Mouse (Mus musculus) CH12.LX (cell line): ENCODE results near the gene Klk6. TPM values are rescaled to one million over a fixed set of nuclear protein-coding genes. Genes with fewer than 3 reads are reported as not detected.

ENCODE experiments used
- DNase-seq: peaks from one replicate; pipeline ENCODE4 v3.0.0-alpha.2; 2013; ENCODE audit errors: extremely low read depth
- H3K27ac ChIP-seq: 2 replicates; pipeline ENCODE4 v1.5.1; 2012; ENCODE audit warnings: low read depth, mild to moderate bottlenecking, control low read depth, moderate library complexity; ENCODE audit not compliant: insufficient read depth
- H3K27me3 ChIP-seq: replicated peaks from 2 replicates; pipeline ENCODE3; 2012; ENCODE audit warnings: inconsistent platforms
- H3K36me3 ChIP-seq, 2 experiments: replicated peaks in 1 of 2; 2 replicates each; pipeline versions ENCODE3 to v1.6.1; 2012; ENCODE audit warnings: inconsistent platforms in 1 of 2, low read length in 1 of 2, mild to moderate bottlenecking in 1 of 2, mixed read lengths in 1 of 2, moderate library complexity in 1 of 2; ENCODE audit not compliant: control insufficient read depth in 1 of 2, insufficient read depth in 1 of 2
- H3K4me1 ChIP-seq, 2 experiments: 2 replicates each; pipeline ENCODE4 v1.6.1; 2012; ENCODE audit warnings: inconsistent platforms in 1 of 2, moderate library complexity in 1 of 2; ENCODE audit not compliant: insufficient read depth in 2 of 2, control insufficient read depth in 1 of 2
- H3K4me2 ChIP-seq: 2 replicates; pipeline ENCODE4 v1.6.1; 2012; ENCODE audit warnings: low read depth, mild to moderate bottlenecking, control low read depth; ENCODE audit not compliant: poor library complexity, insufficient read depth, severe bottlenecking
- H3K4me3 ChIP-seq, 3 experiments: fragments of 150-350 bp in 1 of 3; sonication (generic) in 1 of 3; replicated peaks in 1 of 3; 2 replicates each; pipeline versions ENCODE3 to v1.5.1; 2011 to 2012; ENCODE audit warnings: low read depth in 2 of 3, low read length in 2 of 3, mild to moderate bottlenecking in 2 of 3, moderate library complexity in 2 of 3, control low read depth in 1 of 3, improper control_type of control experiment in 1 of 3, inconsistent platforms in 1 of 3, mixed read lengths in 1 of 3; ENCODE audit not compliant: poor library complexity in 1 of 3
- H3K79me2 ChIP-seq: replicated peaks from 2 replicates; pipeline ENCODE4 v1.6.1; 2012; ENCODE audit warnings: mild to moderate bottlenecking, moderate library complexity; ENCODE audit not compliant: control insufficient read depth, poor library complexity, insufficient read depth, severe bottlenecking; ENCODE audit errors: extremely low read depth
- H3K9ac ChIP-seq: 2 replicates; pipeline ENCODE4 v1.6.1; 2012; ENCODE audit warnings: low read depth, mild to moderate bottlenecking, control low read depth, moderate library complexity; ENCODE audit not compliant: insufficient read depth
- H3K9me3 ChIP-seq: replicated peaks from 2 replicates; pipeline ENCODE3; 2012; ENCODE audit warnings: low read length, inconsistent platforms, mixed read lengths
- BHLHE40 ChIP-seq: IDR thresholded peaks from 2 replicates; pipeline ENCODE4 v1.6.1; 2011; ENCODE audit warnings: mild to moderate bottlenecking, low read depth, low read length, improper control_type of control experiment
- CHD1 ChIP-seq: IDR thresholded peaks from 2 replicates; pipeline ENCODE4 v1.6.1; 2012; ENCODE audit warnings: low read depth, low read length, improper control_type of control experiment, inconsistent platforms
- CHD2 ChIP-seq: IDR thresholded peaks from 2 replicates; pipeline ENCODE4 v1.6.1; 2011; ENCODE audit warnings: low read length, improper control_type of control experiment
- EP300 ChIP-seq: IDR thresholded peaks from 2 replicates; pipeline ENCODE4 v1.6.1; 2011; ENCODE audit warnings: low read length, improper control_type of control experiment
- ETS1 ChIP-seq: conservative IDR thresholded peaks from 2 replicates; pipeline ENCODE4 v1.6.1; 2012; ENCODE audit warnings: low read depth, mild to moderate bottlenecking, inconsistent platforms, low read length, improper control_type of control experiment, moderate library complexity
- GABPA ChIP-seq: IDR thresholded peaks from 2 replicates; pipeline ENCODE4 v1.6.1; 2012; ENCODE audit warnings: low read depth, low read length, improper control_type of control experiment, inconsistent platforms; ENCODE audit not compliant: insufficient replicate concordance
- HCFC1 ChIP-seq: IDR thresholded peaks from 2 replicates; pipeline ENCODE4 v1.6.1; 2012; ENCODE audit warnings: low read depth, mild to moderate bottlenecking, inconsistent platforms, low read length, improper control_type of control experiment
- IRF4 ChIP-seq: IDR thresholded peaks from 2 replicates; pipeline ENCODE4 v1.6.1; 2014; ENCODE audit warnings: low read depth, mild to moderate bottlenecking, inconsistent platforms, low read length, improper control_type of control experiment
- JUN ChIP-seq: IDR thresholded peaks from 2 replicates; pipeline ENCODE4 v1.6.1; 2011; ENCODE audit warnings: low read depth, mild to moderate bottlenecking, low read length, improper control_type of control experiment, moderate library complexity; ENCODE audit not compliant: insufficient read depth
- MAX ChIP-seq: IDR thresholded peaks from 2 replicates; pipeline ENCODE4 v1.6.1; 2011; ENCODE audit warnings: low read length, improper control_type of control experiment
- MAZ ChIP-seq: IDR thresholded peaks from 2 replicates; pipeline ENCODE4 v1.6.1; 2012; ENCODE audit warnings: low read depth, mild to moderate bottlenecking, inconsistent platforms, low read length, improper control_type of control experiment, moderate library complexity
- MEF2A ChIP-seq: IDR thresholded peaks from 2 replicates; pipeline ENCODE4 v1.6.1; 2014; ENCODE audit warnings: low read depth, mild to moderate bottlenecking, inconsistent platforms, low read length, improper control_type of control experiment, borderline replicate concordance
- MXI1 ChIP-seq: IDR thresholded peaks from 2 replicates; pipeline ENCODE4 v1.6.1; 2011; ENCODE audit warnings: mild to moderate bottlenecking, low read depth, low read length, improper control_type of control experiment
- POLR2A ChIP-seq: IDR thresholded peaks from 2 replicates; pipeline ENCODE4 v1.6.1; 2011; ENCODE audit warnings: low read depth, mild to moderate bottlenecking, improper control_type of control experiment, low read length
- RAD21 ChIP-seq: IDR thresholded peaks from 2 replicates; pipeline ENCODE4 v1.6.1; 2011; ENCODE audit warnings: low read depth, mild to moderate bottlenecking, low read length, improper control_type of control experiment, moderate library complexity
- SIN3A ChIP-seq: IDR thresholded peaks from 2 replicates; pipeline ENCODE4 v1.6.1; 2012; ENCODE audit warnings: low read length, improper control_type of control experiment, inconsistent platforms
- SMC3 ChIP-seq: IDR thresholded peaks from 2 replicates; pipeline ENCODE4 v1.6.1; 2011; ENCODE audit warnings: low read depth, low read length, improper control_type of control experiment
- TBP ChIP-seq: conservative IDR thresholded peaks from 2 replicates; pipeline ENCODE4 v1.6.1; 2011; ENCODE audit warnings: low read depth, low read length, improper control_type of control experiment
- USF1 ChIP-seq: IDR thresholded peaks from 2 replicates; pipeline ENCODE4 v1.6.1; 2014; ENCODE audit warnings: low read depth, mild to moderate bottlenecking, inconsistent platforms, low read length, improper control_type of control experiment
- USF2 ChIP-seq: conservative IDR thresholded peaks from 2 replicates; pipeline ENCODE4 v1.6.1; 2011; ENCODE audit warnings: low read depth, low read length, improper control_type of control experiment
- ZMIZ1 ChIP-seq: IDR thresholded peaks from 2 replicates; pipeline ENCODE4 v1.6.1; 2012; ENCODE audit warnings: low read depth, mild to moderate bottlenecking, inconsistent platforms, low read length, improper control_type of control experiment
- dilution Hi-C: fragments of 300-500 bp; cut with MboI; formaldehyde crosslinking; loops from 2 replicates; pipeline ENCODE4 v1.14.3; 2020; ENCODE audit warnings: low sequenced_read_pairs; ENCODE audit not compliant: extremely low pct_unique_long_range_greater_than_20kb, extremely low pct_ligation_motif_present
- in situ Hi-C: fragments of 300-500 bp; cut with MboI; formaldehyde crosslinking; loops from 3 replicates; pipeline ENCODE4 v1.14.3; 2019; ENCODE audit warnings: low sequenced_read_pairs, low pct_ligation_motif_present, low pct_unique_long_range_greater_than_20kb, mixed read lengths
- polyA plus RNA-seq: library from polyadenylated mRNA; unstranded; fragments of >175 nt; gene quantifications from 2 replicates; pipeline ENCODE4 v1.2.1, GENCODE M21; 2012; ENCODE audit warnings: low read depth; ENCODE audit not compliant: insufficient read length
- total RNA-seq, 2 experiments: library from RNA; depleted of rRNA; stranded (reverse); fragments of 300-350 nt in 1 of 2; fragments of >200 nt in 1 of 2; gene quantifications; 2 replicates each; pipeline ENCODE4 v1.2.3; 2012 to 2014

Gene Klk6
- total and polyA plus RNA-seq, 3 experiments: not detected

DNA sequence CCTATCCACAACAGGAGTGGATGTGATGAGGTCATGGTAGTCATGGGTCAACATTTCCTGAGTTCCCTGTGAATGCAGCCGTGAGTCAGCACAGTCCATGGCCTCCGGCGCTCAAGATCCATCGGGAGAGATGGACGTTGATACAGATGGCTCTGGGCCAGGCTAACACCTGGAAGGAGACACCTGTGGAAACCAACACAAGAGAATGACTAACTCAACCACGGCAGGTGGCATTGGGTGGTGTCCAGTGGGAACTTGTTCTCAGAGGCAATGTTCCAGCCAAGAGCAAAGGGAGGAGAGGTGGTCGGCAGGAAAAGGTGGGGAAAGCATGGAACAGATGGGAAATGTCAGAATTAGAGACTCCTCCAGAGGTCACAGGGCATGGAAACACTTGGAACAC, 2.7 kb upstream of the Klk6 start:
- no peaks in the 10 kb centered on the region for H3K79me2 ChIP-seq
- TF ChIP-seq JUN: no peak
- TF ChIP-seq USF1: no peak
- no peak for TF ChIP-seq BHLHE40
- no peak for TF ChIP-seq POLR2A
- no peak for TF ChIP-seq USF2
- no peak for TF ChIP-seq SIN3A
- no peak for TF ChIP-seq IRF4
- no peak for TF ChIP-seq CHD2
- TF ChIP-seq MEF2A: no peak
- no peak for TF ChIP-seq MAZ
- TF ChIP-seq MXI1: no peak
- TF ChIP-seq, all 38 proteins: peak for 0
- in situ Hi-C loops: no loop called here
- no peaks in the 10 kb centered on the region for H3K9me3 ChIP-seq
- no peak overlapping the region for H3K4me3 ChIP-seq
- H3K4me2 ChIP-seq: no peak overlapping the region
- H3K27ac ChIP-seq: no peak overlapping the region
- dilution Hi-C loops: no loop called here
- H3K4me1 ChIP-seq: no peaks in the 10 kb centered on the region
- H3K27me3 ChIP-seq: peaks cover 76% of the 10 kb centered on the region
- H3K36me3 ChIP-seq: no peaks in the 10 kb centered on the region
- no peak overlapping the region for H3K9ac ChIP-seq
- no peak for DNase-seq

DNA sequence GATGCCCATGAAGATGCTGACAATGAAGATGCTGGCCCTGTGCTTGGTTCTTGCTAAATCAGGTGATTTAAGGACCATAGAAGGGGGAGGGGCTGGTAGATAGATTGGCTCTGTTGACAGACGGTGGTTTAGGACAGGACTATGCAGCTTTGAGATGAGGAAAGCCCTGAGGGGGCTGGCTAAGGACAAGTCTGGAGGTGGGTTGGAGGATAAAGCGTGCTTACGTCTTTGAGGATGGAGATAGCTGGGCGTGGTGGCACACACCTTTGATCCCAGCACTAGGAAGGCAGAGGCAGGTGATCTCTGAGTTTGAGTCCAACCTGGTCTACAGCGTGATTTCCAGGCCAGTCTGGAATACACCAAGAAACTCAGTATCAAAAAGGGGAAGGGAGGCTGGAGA, 1.8 kb downstream of the Klk6 start:
- Histone ChIP-seq H3K27ac (no peak overlapping the region), H3K79me2 (no peaks in the 10 kb centered on the region), H3K27me3 (peaks cover 92% of the 10 kb centered on the region), H3K4me2 (no peak overlapping the region), H3K9me3 (no peaks in the 10 kb centered on the region), H3K4me1 (peaks cover 0 to 3% of the 10 kb centered on the region in 2 experiments; a peak in 1 of 4 replicates), H3K9ac (no peak overlapping the region), H3K4me3 (no peak overlapping the region), H3K36me3 (no peaks in the 10 kb centered on the region)
- TF ChIP-seq ETS1 (no peak), GABPA (no peak), MAX (no peak), SMC3 (no peak), CHD1 (no peak), TBP (no peak), ZMIZ1 (no peak), CHD2 (no peak), RAD21 (no peak), BHLHE40 (no peak), MEF2A (no peak), POLR2A (no peak), EP300 (no peak), HCFC1 (no peak), SIN3A (no peak), JUN (no peak)
- in situ Hi-C loops (no loop called here), dilution Hi-C loops (no loop called here)
- no peak for DNase-seq
